ENCODE assay signal across 20 mouse cellular contexts in genomic region chr13:80928187-80928586, GRCm38 (mm10). TPM values are rescaled to one million over a fixed set of nuclear protein-coding genes. Genes with fewer than 3 reads are reported as not detected.
A peak's percentile ranks its signal among the peaks of the same experiment; 100 is the strongest.
DNase-seq lines count a peak whose midpoint lies in the region; ATAC-seq and TF ChIP-seq lines count a peak whose summit lies in the region.
"Had no signal": no experiment of that assay in that cellular context is flagged by ENCODE, and none has a peak within 500 bp of the region (broad histone marks: within the 10 kb centered on the region; RNA-seq: fewer than 3 reads in every experiment).

No protein-coding gene starts in this region.

- H3K4me1 ChIP-seq in spleen, adult 2 months (ENCODE audit: control insufficient read depth, insufficient read depth, insufficient read length) = peaks cover 3% of the 10 kb centered on the region; the same call in 1 of the 2 replicates
- no peaks in the 10 kb centered on the region for H3K4me1 ChIP-seq in midbrain, embryonic 15.5 days
- H3K4me1 ChIP-seq in forebrain, embryonic 11.5 days (replicated peaks; ENCODE audit: control insufficient read depth, insufficient read depth, low read length) = no peaks in the 10 kb centered on the region
- H3K4me1 ChIP-seq: hindbrain, embryonic 15.5 days; neural tube, embryonic 15.5 days had no signal

- no peaks in the 10 kb centered on the region for H3K9me3 ChIP-seq in midbrain, embryonic 15.5 days
- H3K9me3 ChIP-seq in forebrain, embryonic 11.5 days (ENCODE audit: control insufficient read depth, low read length) = no peaks in the 10 kb centered on the region
- H3K9me3 ChIP-seq: hindbrain, embryonic 15.5 days; liver, embryonic 13.5 days; neural tube, embryonic 15.5 days had no signal

- 30% methylated on average over 7 of the region's 7 CpGs for WGBS in spleen, adult 2 months
- 88% methylated on average over 7 of the region's 7 CpGs for WGBS in midbrain, embryonic 15.5 days
- 89% methylated on average over 7 of the region's 7 CpGs for WGBS in forebrain, embryonic 11.5 days

- no peak for TF ChIP-seq CTCF in spleen, adult 2 months (IDR thresholded peaks at IDR 0.05; ENCODE audit: extremely low read depth, insufficient read depth, insufficient read length, insufficient replicate concordance)

- no peak overlapping the region for H3K4me2 ChIP-seq in midbrain, embryonic 15.5 days
- H3K4me2 ChIP-seq in forebrain, embryonic 11.5 days (ENCODE audit: low read depth, low read length, severe bottlenecking) = no peak overlapping the region
- H3K4me2 ChIP-seq: heart, embryonic 11.5 days; hindbrain, embryonic 15.5 days; liver, embryonic 13.5 days; neural tube, embryonic 15.5 days had no signal

- peak; percentile 24; the same call in 1 of the 2 replicates for ATAC-seq in monocyte, adult 5-6 weeks (replicated peaks; ENCODE audit: insufficient number of reproducible peaks, low FRiP score, low TSS enrichment, poor library complexity, severe bottlenecking)
- ATAC-seq in midbrain, embryonic 15.5 days (replicated peaks) = no peak
- no peak for ATAC-seq in forebrain, embryonic 11.5 days (replicated peaks; ENCODE audit: low FRiP score)
- ATAC-seq: forebrain, embryonic 16.5 days had no signal

- H3K36me3 ChIP-seq in spleen, adult 2 months (ENCODE audit: control insufficient read depth, insufficient read depth, low read length) = no peaks in the 10 kb centered on the region
- no peaks in the 10 kb centered on the region for H3K36me3 ChIP-seq in midbrain, embryonic 15.5 days (replicated peaks)
- no peaks in the 10 kb centered on the region for H3K36me3 ChIP-seq in forebrain, embryonic 11.5 days (ENCODE audit: control insufficient read depth, insufficient read depth, low read length)
- H3K36me3 ChIP-seq: hindbrain, embryonic 15.5 days; liver, embryonic 13.5 days; neural tube, embryonic 15.5 days had no signal

- no peak overlapping the region for H3K27ac ChIP-seq in spleen, adult 2 months (ENCODE audit: insufficient read depth, low read length)
- H3K27ac ChIP-seq in midbrain, embryonic 15.5 days = no peak overlapping the region
- H3K27ac ChIP-seq in forebrain, embryonic 11.5 days (ENCODE audit: low read depth, low read length) = no peak overlapping the region
- H3K27ac ChIP-seq: gastrocnemius, adult 2 months; hindbrain, embryonic 15.5 days; liver, embryonic 13.5 days; neural tube, embryonic 15.5 days had no signal

- peak; percentile 7 for DNase-seq in embryo, embryonic 10.5 days (ENCODE audit: low spot score)
- DNase-seq in embryo, embryonic 9.5 days (ENCODE audit: extremely low spot score) = no peak
- peak in 1 of 2 experiments; percentile 25 for DNase-seq in spleen, adult 2 months (ENCODE audit: low read depth in 1 of 2, low spot score in 2 of 2)
- DNase-seq in spleen, postnatal 14 days (ENCODE audit: low spot score in 2 of 2) = no peak
- DNase-seq in forebrain, embryonic 11.5 days (ENCODE audit: low spot score) = no peak
- DNase-seq in Muller cell, postnatal 12 days (ENCODE audit: inconsistent ontology term) = no peak
- DNase-seq: adrenal gland, adult 8-10 months; cerebellum, adult 2 months; gastrocnemius, adult 2 months; kidney, adult 9 months; left cerebral cortex, postnatal 4 days; liver, embryonic 13.5 days; right cerebral cortex, adult 18-20 months had no signal

- no peak for TF ChIP-seq POLR2A in spleen, adult 2 months (IDR thresholded peaks at IDR 0.05; ENCODE audit: low read depth, low read length)

- H3K9ac ChIP-seq in midbrain, embryonic 15.5 days = no peak overlapping the region
- H3K9ac ChIP-seq in forebrain, embryonic 11.5 days (ENCODE audit: low read length) = no peak overlapping the region
- H3K9ac ChIP-seq: hindbrain, embryonic 15.5 days; liver, embryonic 13.5 days; neural tube, embryonic 15.5 days had no signal

- peak overlapping the region; percentile 40; the same call in 1 of the 2 replicates for H3K4me3 ChIP-seq in spleen, adult 2 months (ENCODE audit: extremely low read depth, insufficient read depth, insufficient read length)
- no peak overlapping the region for H3K4me3 ChIP-seq in midbrain, embryonic 15.5 days
- H3K4me3 ChIP-seq in forebrain, embryonic 11.5 days (ENCODE audit: low read depth, low read length) = no peak overlapping the region
- H3K4me3 ChIP-seq: erythroblast, embryonic 14.5 days; gastrocnemius, adult 2 months; hindbrain, embryonic 15.5 days; liver, embryonic 13.5 days; neural tube, embryonic 15.5 days had no signal

- H3K27me3 ChIP-seq in spleen, adult 2 months (ENCODE audit: control insufficient read depth, insufficient read depth, low read length) = no peaks in the 10 kb centered on the region
- H3K27me3 ChIP-seq in midbrain, embryonic 15.5 days (replicated peaks) = no peaks in the 10 kb centered on the region
- no peaks in the 10 kb centered on the region for H3K27me3 ChIP-seq in forebrain, embryonic 11.5 days (ENCODE audit: control insufficient read depth, insufficient read depth, low read length)
- H3K27me3 ChIP-seq: hindbrain, embryonic 15.5 days; liver, embryonic 13.5 days; neural tube, embryonic 15.5 days had no signal

RNA-seq across cellular contexts. Expression of gene Arrdc3, which starts 45.0 kb away (rescaled TPM):
- 13.8 and 13.9 TPM in 2 replicates for polyA plus RNA-seq in spleen, adult 2 months (2012; rRNA removed)
- 183 to 220 TPM (median 202 TPM) in 3 replicates for total RNA-seq in monocyte, adult 5-6 weeks (2017)
- polyA plus RNA-seq in midbrain, embryonic 15.5 days (2015; fragmentation: Nextera tagmentation; extraction: Ambion mirVana) = 47.6 and 57.8 TPM in 2 replicates
- 53.2 and 56.5 TPM in 2 replicates for polyA plus RNA-seq in forebrain, embryonic 11.5 days (2014; fragmentation: Nextera tagmentation; extraction: Ambion mirVana)
